Mouse (Mus musculus): ENCODE data around the gene Hist2h3c1. TPM values are rescaled to one million over a fixed set of nuclear protein-coding genes. Genes with fewer than 3 reads are reported as not detected.

The Hist2h3c1 gene
- polyA plus RNA-seq (2021; fragmentation: Nextera tagmentation): 0.31 and 0.82 TPM in 2 replicates
- long read RNA-seq, experiment 1: 0 reads
- long read RNA-seq, experiment 2, partial matches to known transcripts: 0 of 2 reads
- long read RNA-seq, experiment 2, other reads (novel, unspliced or antisense): 0 of 2 reads

DNA sequence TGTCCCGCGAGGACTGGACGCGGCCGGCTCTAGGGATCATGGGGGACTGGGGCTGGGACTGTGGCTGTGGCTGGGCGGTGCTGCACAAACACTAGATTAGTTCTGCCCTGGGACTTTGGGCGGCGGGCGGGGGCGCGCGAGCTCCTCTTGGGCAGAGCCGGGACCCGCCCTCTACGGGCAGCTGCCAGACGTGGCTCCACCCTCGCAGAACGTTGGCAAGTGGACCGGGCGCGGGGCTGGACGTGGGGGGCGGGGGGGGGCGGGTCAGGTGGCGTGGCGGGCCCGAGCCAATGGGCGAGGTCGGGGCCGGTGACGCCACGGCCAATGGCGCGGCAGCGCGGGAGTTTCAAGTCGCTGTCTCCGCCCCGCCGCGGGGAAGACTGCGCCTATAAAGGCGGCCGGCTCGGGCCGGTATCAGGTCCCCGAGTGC, at the start of gene Hist2h3c1:
Hist2h3c1 (plus strand) TSS at position 259 of the 430 bp plus-strand sequence.

DNA sequence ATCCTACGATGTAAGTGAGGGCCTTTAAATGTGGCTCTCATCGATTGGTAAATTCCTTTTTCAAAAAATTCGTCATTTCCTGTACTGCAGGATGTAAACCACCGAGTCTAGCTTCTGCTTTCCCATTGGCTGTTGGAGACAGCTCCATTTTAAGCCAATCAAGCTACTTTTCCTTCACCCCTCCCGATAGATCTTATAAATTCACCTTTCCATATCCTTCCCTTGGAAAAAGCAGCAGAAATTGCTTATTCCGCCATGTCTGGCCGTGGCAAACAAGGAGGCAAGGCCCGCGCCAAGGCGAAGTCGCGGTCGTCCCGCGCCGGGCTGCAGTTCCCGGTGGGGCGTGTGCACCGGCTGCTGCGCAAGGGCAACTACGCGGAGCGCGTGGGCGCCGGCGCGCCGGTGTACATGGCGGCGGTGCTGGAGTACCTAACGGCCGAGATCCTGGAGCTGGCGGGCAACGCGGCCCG, 26.8 kb upstream of the Hist2h3c1 start, which contains the start of the genes Bola1 and Hist2h2ab:
Bola1 (minus strand) TSS at position 49 of the 470 bp plus-strand sequence.
Hist2h2ab (plus strand) TSS at position 205 of the 470 bp plus-strand sequence.

DNA sequence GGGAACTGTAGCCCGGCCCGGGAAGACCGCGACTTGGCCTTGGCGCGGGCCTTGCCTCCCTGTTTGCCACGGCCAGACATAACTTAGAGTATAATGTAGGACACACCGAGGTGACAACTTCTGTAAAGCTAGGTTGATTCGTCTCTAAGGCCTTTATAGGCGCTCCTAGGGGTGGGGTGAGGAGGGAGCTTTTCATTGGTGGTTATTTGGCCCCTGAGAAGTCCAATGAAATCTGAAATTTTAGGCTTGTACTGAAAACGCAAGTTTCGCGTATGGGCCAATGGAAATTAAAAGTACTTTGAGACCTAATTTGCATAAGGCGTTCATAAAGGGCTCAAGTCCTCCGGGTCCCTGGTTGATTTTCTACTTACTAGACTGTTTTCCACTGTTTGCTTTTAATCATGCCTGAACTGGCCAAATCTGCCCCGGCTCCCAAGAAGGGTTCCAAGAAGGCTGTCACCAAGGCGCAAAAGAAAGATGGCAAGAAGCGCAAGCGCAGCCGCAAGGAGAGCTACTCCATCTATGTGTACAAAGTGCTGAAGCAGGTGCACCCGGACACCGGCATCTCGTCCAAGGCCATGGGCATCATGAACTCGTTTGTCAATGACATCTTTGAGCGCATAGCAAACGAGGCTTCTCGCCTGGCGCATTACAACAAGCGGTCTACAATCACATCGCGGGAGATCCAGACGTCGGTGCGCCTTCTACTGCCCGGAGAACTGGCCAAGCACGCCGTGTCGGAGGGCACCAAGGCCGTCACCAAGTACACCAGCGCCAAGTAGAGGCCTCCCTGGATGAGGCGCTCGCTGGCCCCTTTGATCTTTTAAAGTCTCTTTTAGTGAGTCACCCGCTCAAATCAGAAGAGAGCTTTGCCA, 25.5 kb upstream of the Hist2h3c1 start, which contains the start of the genes Hist2h2ac and Hist2h2be:
Hist2h2ac (minus strand) TSS at position 116 of the 875 bp plus-strand sequence.
Hist2h2be (plus strand) TSS at position 355 of the 875 bp plus-strand sequence.

DNA sequence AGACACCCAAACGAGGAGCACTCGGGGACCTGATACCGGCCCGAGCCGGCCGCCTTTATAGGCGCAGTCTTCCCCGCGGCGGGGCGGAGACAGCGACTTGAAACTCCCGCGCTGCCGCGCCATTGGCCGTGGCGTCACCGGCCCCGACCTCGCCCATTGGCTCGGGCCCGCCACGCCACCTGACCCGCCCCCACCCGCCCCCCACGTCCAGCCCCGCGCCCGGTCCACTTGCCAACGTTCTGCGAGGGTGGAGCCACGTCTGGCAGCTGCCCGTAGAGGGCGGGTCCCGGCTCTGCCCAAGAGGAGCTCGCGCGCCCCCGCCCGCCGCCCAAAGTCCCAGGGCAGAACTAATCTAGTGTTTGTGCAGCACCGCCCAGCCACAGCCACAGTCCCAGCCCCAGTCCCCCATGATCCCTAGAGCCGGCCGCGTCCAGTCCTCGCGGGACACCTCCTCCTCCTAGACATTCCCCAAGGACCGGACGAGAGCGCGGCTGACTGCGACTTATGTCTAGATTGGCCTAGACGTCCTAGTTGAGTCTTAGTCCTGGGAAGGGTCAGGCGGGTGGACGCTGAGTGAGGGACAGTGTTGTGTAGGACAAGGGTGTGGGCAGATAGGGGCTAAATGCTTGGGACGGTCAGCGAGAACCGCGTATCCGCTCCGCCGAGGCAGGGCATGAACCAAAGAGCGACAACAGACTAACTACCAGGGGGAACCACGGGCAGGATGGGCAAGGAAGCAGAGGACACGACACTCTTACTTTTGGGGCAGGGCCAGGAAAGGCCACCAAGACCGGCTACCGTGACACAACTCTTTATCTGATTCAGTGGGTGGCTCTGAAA, 7.3 kb upstream of the Hist2h3c1 start, which contains the start of gene Hist2h3c2:
Hist2h3c2 (minus strand) TSS at position 174 of the 840 bp plus-strand sequence.

DNA sequence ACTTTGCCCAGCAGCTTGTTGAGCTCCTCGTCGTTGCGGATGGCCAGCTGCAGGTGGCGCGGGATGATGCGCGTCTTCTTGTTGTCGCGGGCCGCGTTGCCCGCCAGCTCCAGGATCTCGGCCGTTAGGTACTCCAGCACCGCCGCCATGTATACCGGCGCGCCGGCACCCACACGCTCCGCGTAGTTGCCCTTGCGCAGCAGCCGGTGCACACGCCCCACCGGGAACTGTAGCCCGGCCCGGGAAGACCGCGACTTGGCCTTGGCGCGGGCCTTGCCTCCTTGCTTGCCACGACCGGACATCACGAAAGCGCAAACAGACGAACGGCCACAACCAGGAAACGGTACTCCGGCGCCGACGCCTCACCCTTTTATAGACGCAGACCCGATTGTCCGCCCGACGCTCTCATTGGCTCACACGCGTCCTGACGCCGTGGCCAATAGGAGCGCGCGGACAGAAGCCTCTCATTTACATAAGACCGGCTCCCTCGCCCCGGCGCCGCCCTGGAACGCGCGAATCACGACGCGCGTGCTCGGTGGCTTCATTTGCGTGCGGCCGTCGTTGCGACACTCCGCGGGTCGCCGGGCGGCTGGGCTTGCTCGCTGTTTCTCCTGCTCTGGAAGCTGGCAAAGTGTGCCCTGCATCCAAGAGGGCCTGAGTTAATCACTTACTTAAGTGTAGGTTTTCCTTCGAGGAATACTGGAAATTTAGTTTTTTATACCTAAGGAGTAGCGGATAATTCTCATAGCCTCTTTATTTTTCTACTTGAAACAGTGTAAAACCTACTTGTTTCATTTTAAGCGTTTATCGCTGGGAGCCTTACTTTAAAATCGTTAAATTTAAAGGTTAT, 6.3 kb upstream of the Hist2h3c1 start, which contains the start of gene Hist2h2aa2:
Hist2h2aa2 (minus strand) TSS at position 328 of the 850 bp plus-strand sequence.

DNA sequence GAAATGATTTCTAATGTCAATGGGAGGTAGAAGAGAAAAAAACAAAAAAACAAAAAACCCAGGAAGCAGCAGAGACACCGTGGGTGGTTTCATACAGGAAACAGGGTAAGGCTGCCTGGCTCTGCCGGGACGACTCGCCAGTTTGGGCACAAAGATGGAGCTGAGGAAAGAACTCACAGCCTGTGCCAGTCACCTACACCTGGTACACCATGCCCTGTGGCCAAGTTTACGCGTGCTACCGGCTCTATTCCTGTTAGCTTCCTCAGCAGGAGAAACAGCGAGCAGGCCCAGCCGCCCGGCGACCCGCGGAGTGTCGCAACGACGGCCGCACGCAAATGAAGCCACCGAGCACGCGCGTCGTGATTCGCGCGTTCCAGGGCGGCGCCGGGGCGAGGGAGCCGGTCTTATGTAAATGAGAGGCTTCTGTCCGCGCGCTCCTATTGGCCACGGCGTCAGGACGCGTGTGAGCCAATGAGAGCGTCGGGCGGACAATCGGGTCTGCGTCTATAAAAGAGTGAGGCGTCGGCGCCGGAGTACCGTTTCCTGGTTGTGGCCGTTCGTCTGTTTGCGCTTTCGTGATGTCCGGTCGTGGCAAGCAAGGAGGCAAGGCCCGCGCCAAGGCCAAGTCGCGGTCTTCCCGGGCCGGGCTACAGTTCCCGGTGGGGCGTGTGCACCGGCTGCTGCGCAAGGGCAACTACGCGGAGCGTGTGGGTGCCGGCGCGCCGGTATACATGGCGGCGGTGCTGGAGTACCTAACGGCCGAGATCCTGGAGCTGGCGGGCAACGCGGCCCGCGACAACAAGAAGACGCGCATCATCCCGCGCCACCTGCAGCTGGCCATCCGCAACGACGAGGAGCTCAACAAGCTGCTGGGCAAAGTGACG, 1.2 kb upstream of the Hist2h3c1 start, which contains the start of gene Hist2h2aa1:
Hist2h2aa1 (plus strand) TSS at position 495 of the 884 bp plus-strand sequence.

DNA sequence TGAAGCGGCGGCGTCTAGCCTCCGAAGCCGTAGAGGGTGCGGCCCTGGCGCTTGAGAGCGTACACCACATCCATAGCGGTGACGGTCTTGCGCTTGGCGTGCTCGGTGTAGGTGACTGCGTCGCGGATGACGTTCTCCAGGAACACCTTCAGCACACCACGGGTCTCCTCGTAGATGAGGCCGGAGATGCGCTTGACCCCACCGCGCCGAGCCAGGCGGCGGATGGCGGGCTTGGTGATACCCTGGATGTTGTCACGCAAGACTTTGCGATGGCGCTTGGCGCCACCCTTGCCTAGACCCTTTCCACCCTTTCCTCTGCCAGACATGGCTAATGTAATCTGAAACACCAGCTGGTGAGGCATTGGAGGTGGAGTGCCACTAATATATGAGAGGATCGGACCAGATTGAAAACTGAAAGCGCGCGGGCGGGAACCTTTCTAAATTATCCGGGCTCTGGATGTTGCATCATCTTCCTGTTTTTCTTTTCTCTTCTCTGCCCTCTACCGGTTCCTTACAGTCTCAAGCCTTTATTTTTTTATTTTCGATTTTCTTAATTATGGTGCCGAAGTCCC, 16.6 kb downstream of the Hist2h3c1 start, which contains the start of gene Hist2h4:
Hist2h4 (minus strand) TSS at position 333 of the 572 bp plus-strand sequence.

DNA sequence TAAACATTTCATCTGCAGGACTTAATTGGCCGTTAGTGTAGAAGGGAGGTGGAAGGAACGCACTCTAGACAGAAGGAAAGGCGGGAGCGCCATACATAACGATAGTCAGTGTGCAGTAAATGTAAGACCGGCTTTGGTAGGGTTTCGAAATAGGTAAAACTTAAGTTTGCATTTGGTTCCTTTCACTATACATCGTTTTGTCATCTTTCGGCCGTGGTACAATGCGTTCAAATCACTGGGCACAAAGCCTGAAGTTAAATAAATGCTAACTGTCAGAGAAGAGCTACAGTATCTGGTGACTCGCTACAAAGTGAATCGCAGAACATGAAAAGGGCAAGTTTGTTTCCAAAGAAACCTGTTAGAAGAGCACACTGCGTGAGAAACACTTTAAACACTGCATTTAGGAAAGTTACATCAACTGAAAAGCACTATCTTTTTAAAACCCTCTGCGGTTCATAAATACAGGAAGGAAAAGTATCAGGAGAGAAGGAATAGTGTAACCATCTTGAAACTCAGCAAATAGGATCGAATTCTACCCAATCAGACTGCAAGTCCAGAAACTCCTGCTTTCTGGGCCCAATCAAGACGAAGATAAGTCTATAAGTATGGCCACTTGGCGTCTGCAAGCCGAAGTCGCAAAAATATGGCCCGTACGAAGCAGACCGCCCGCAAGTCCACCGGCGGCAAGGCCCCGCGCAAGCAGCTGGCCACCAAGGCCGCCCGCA, 21.7 kb downstream of the Hist2h3c1 start, which contains the start of gene Hist2h3b:
Hist2h3b (plus strand) TSS at position 604 of the 725 bp plus-strand sequence.

DNA sequence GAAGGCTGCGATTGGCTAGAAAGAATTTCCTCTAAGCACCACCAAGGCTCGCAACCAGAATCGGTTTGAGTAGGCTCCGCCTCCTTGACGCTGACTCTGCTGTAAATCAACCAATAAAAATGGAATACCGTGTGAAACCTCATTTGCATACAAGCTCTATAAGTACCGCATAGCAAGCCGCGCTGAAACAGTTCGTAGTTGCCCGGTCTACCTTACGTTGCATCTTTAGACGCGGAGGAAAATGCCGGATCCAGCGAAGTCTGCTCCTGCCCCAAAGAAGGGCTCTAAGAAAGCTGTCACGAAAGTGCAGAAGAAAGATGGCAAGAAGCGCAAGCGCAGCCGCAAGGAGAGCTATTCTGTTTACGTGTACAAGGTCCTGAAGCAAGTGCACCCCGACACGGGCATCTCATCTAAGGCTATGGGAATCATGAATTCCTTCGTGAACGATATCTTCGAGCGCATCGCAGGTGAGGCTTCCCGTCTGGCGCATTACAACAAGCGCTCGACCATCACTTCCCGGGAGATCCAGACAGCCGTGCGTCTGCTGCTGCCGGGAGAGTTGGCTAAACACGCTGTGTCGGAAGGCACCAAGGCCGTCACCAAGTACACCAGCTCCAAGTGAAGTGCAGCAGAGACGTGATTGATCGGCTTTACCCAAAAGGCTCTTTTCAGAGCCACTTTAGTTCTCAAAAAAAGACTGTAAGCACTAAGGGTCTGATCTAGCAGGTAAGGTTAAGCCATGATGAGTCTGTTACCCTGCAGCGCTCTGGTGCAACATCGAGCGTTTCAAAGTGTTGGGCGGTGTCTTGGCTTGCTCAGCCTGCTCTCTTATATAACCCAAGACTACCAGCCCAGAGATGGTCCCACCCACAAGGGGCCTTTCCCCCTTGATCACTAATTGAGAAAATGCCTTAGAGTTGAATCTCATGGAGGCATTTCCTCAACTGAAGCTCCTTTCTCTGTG, 23.3 kb downstream of the Hist2h3c1 start, which contains the start of gene Hist2h2bb:
Hist2h2bb (plus strand) TSS at position 242 of the 964 bp plus-strand sequence.

DNA sequence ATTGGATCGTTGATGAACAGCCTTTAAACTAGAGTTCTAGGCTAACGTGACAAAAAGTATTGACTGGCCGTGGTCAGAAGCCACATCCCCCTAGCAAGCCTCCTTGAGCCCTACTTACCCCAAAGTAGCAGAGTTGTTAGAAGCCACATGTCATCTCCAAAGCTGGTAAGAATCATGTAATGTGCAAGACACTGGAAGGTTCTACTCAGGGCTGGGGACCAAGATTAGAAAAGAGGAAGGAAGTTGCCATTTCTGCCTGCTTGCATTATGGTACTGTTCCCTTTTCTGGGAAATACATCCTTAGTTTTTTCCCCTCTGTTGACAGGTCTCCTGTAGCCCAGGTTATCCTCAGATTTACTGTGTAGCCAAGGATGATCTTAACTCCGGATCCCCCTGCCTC, 47.3 kb downstream of the Hist2h3c1 start, which contains the start of gene Fcgr1:
Fcgr1 (minus strand) TSS at position 183 of the 400 bp plus-strand sequence.

Other genes with a start within 250 kb of the Hist2h3c1 start
- 26.6 and 36.6 TPM in 2 replicates for gene Vps45, start 188.2 kb upstream of the Hist2h3c1 start, polyA plus RNA-seq (2021; fragmentation: Nextera tagmentation)
- 6.3 and 9.2 TPM in 2 replicates for gene Otud7b, start 142.2 kb upstream of the Hist2h3c1 start, polyA plus RNA-seq (2021; fragmentation: Nextera tagmentation)
- gene Mtmr11, start 84.7 kb upstream of the Hist2h3c1 start, polyA plus RNA-seq (2021; fragmentation: Nextera tagmentation): 2.8 and 3.6 TPM in 2 replicates
- gene Sf3b4, start 74.4 kb upstream of the Hist2h3c1 start, polyA plus RNA-seq (2021; fragmentation: Nextera tagmentation): 17.7 and 42.8 TPM in 2 replicates
- gene Sv2a, start 65.5 kb upstream of the Hist2h3c1 start, polyA plus RNA-seq (2021; fragmentation: Nextera tagmentation): 68.9 and 69.5 TPM in 2 replicates
- 65.5 and 81.7 TPM in 2 replicates for gene Bola1, start 27.0 kb upstream of the Hist2h3c1 start, polyA plus RNA-seq (2021; fragmentation: Nextera tagmentation)
- 0.48 TPM in 1 of 2 replicates, not detected in the other for gene Hist2h2ab, start 26.8 kb upstream of the Hist2h3c1 start, polyA plus RNA-seq (2021; fragmentation: Nextera tagmentation)
- gene Hist2h2ac, start 25.8 kb upstream of the Hist2h3c1 start, polyA plus RNA-seq (2021; fragmentation: Nextera tagmentation): 1.9 and 7.2 TPM in 2 replicates
- 3.9 and 7.0 TPM in 2 replicates for gene Hist2h2be, start 25.6 kb upstream of the Hist2h3c1 start, polyA plus RNA-seq (2021; fragmentation: Nextera tagmentation)
- gene Hist2h3c2, start 7.6 kb upstream of the Hist2h3c1 start, polyA plus RNA-seq (2021; fragmentation: Nextera tagmentation): 1.3 and 4.7 TPM in 2 replicates
- 72.8 and 123 TPM in 2 replicates for gene Hist2h2aa2, start 6.4 kb upstream of the Hist2h3c1 start, polyA plus RNA-seq (2021; fragmentation: Nextera tagmentation)
- gene Hist2h2aa1, start 1.2 kb upstream of the Hist2h3c1 start, polyA plus RNA-seq (2021; fragmentation: Nextera tagmentation): 110 and 145 TPM in 2 replicates
- 0.64 and 1.9 TPM in 2 replicates for gene Hist2h4, start 16.6 kb downstream of the Hist2h3c1 start, polyA plus RNA-seq (2021; fragmentation: Nextera tagmentation)
- 3.8 and 8.0 TPM in 2 replicates for gene Hist2h3b, start 22.0 kb downstream of the Hist2h3c1 start, polyA plus RNA-seq (2021; fragmentation: Nextera tagmentation)
- gene Hist2h2bb, start 23.1 kb downstream of the Hist2h3c1 start, polyA plus RNA-seq (2021; fragmentation: Nextera tagmentation): not detected in 2 replicates
- 2.0 and 4.6 TPM in 2 replicates for gene Fcgr1, start 47.3 kb downstream of the Hist2h3c1 start, polyA plus RNA-seq (2021; fragmentation: Nextera tagmentation)
- gene BC107364, start 205.6 kb downstream of the Hist2h3c1 start, polyA plus RNA-seq (2021; fragmentation: Nextera tagmentation): not detected in 2 replicates